Mouse (Mus musculus) intestine, embryonic 14.5 days (tissue): ENCODE measurements around the gene Adra2b. TPM values are rescaled to one million over a fixed set of nuclear protein-coding genes. Genes with fewer than 3 reads are reported as not detected.

Experiments used
- ATAC-seq: fragments of 200-750 bp; cut with Nextera tagmentation; replicated peaks from 2 replicates; pipeline ENCODE4 v1.8.0; 2017; ENCODE audit warnings: low read depth, moderate number of reproducible peaks, moderate TSS enrichment, moderate library complexity; ENCODE audit not compliant: low FRiP score, low TSS enrichment
- DNase-seq: peaks from one replicate; pipeline ENCODE4 v3.0.0-alpha.2; 2018; ENCODE audit warnings: low spot score
- H3K27ac ChIP-seq: fragments of 300-500 bp; sonication (generic); 2 replicates; pipeline ENCODE4 v1.5.1; 2014; ENCODE audit warnings: low read depth, mild to moderate bottlenecking, control low read depth
- H3K27me3 ChIP-seq: fragments of 300-500 bp; sonication (generic); replicated peaks from 2 replicates; pipeline ENCODE4 v1.6.1; 2014; ENCODE audit warnings: low read length, control low read depth; ENCODE audit not compliant: control insufficient read depth, insufficient read depth
- H3K36me3 ChIP-seq: fragments of 300-500 bp; sonication (generic); 2 replicates; pipeline ENCODE4 v1.6.1; 2014; ENCODE audit warnings: low read length, control low read depth; ENCODE audit not compliant: control insufficient read depth, insufficient read depth
- H3K4me1 ChIP-seq: fragments of 300-500 bp; sonication (generic); replicated peaks from 2 replicates; pipeline ENCODE4 v1.6.1; 2014; ENCODE audit warnings: low read length, control low read depth, mixed read lengths; ENCODE audit not compliant: control insufficient read depth, insufficient read depth
- H3K4me2 ChIP-seq: fragments of 300-500 bp; sonication (generic); 2 replicates; pipeline ENCODE4 v1.6.1; 2014; ENCODE audit warnings: low read length
- H3K4me3 ChIP-seq: fragments of 300-500 bp; sonication (generic); 2 replicates; pipeline ENCODE4 v1.5.1; 2014; ENCODE audit warnings: low read depth, low read length, control low read depth, mixed read lengths
- H3K9ac ChIP-seq: fragments of 300-500 bp; sonication (generic); 2 replicates; pipeline ENCODE4 v1.6.1; 2014; ENCODE audit warnings: mild to moderate bottlenecking, low read length
- H3K9me3 ChIP-seq: fragments of 300-500 bp; sonication (generic); 2 replicates; pipeline ENCODE4 v1.6.1; 2016; ENCODE audit warnings: low read length, control low read depth; ENCODE audit not compliant: control insufficient read depth
- WGBS: fragments of 180-500 bp; shearing (Covaris S2); extraction: QIAGEN DNeasy Blood & Tissue Kit; methylation state at CpG from one replicate; pipeline ENCODE4 v1.1.7; 2014; 5-methylcytosine and 5-hydroxymethylcytosine counted together
- polyA plus RNA-seq: library from polyadenylated mRNA; unstranded; fragments of >200 nt; fragmentation: Nextera tagmentation; extraction: Ambion mirVana; gene quantifications from 2 replicates; pipeline ENCODE4 v1.2.1, GENCODE M21; 2014

Gene Adra2b
- polyA plus RNA-seq, 1 experiment from 2014 or later = 0.85 TPM

GRCm38 (mm10) chr2:127323667-127324066 is 39.3 kb upstream of the Adra2b start:
- no peak overlapping the region for H3K4me2 ChIP-seq
- no peak overlapping the region for H3K9ac ChIP-seq
- no peaks in the 10 kb centered on the region for H3K9me3 ChIP-seq
- H3K27ac ChIP-seq = no peak overlapping the region
- H3K27me3 ChIP-seq = no peaks in the 10 kb centered on the region
- H3K4me1 ChIP-seq = no peaks in the 10 kb centered on the region
- no peak for DNase-seq
- H3K4me3 ChIP-seq = no peak overlapping the region
- WGBS = 78% methylated on average over 1 of the region's 1 CpGs
- no peaks in the 10 kb centered on the region for H3K36me3 ChIP-seq
- ATAC-seq = no peak

GRCm38 (mm10) chr2:127324456-127324855 is 38.6 kb upstream of the Adra2b start:
- no peak for ATAC-seq
- H3K9ac ChIP-seq = no peak overlapping the region
- no peak overlapping the region for H3K4me2 ChIP-seq
- H3K27ac ChIP-seq = no peak overlapping the region
- H3K36me3 ChIP-seq = no peaks in the 10 kb centered on the region
- 59% methylated on average over 7 of the region's 7 CpGs for WGBS
- H3K4me3 ChIP-seq = no peak overlapping the region
- H3K27me3 ChIP-seq = no peaks in the 10 kb centered on the region
- DNase-seq = no peak
- H3K4me1 ChIP-seq = no peaks in the 10 kb centered on the region
- H3K9me3 ChIP-seq = no peaks in the 10 kb centered on the region

- Histone ChIP-seq H3K9me3 (no peaks in the 10 kb centered on the region), H3K27ac (no peak overlapping the region), H3K27me3 (no peaks in the 10 kb centered on the region), H3K4me1 (no peaks in the 10 kb centered on the region), H3K4me2 (no peak overlapping the region), H3K9ac (0 out of 2 replicates have a peak overlapping the region, but pooled peaks have one; percentile 10), H3K4me3 (no peak overlapping the region), H3K36me3 (no peaks in the 10 kb centered on the region)
- no peak for ATAC-seq
- no peak for DNase-seq
- WGBS = 71% methylated on average over 12 of the region's 12 CpGs
These were observed 34.7 kb upstream of the Adra2b start for GRCm38 (mm10) chr2:127328090-127328851.

GRCm38 (mm10) chr2:127332807-127333570 is 30.0 kb upstream of the Adra2b start:
- Histone ChIP-seq H3K27ac (no peak overlapping the region), H3K4me1 (0 out of 2 replicates have a peak, but pooled peaks cover 6% of the 10 kb centered on the region), H3K4me3 (no peak overlapping the region), H3K9me3 (no peaks in the 10 kb centered on the region), H3K36me3 (no peaks in the 10 kb centered on the region), H3K4me2 (no peak overlapping the region), H3K27me3 (peaks cover 33% of the 10 kb centered on the region), H3K9ac (no peak overlapping the region)
- DNase-seq (no peak), ATAC-seq (no peak)
- WGBS = 79% methylated on average over 14 of the region's 14 CpGs

GRCm38 (mm10) chr2:127333945-127334603 is 28.9 kb upstream of the Adra2b start:
- Histone ChIP-seq H3K36me3 (no peaks in the 10 kb centered on the region), H3K9me3 (no peaks in the 10 kb centered on the region), H3K27ac (no peak overlapping the region), H3K4me1 (0 out of 2 replicates have a peak, but pooled peaks cover 6% of the 10 kb centered on the region), H3K27me3 (peaks cover 37% of the 10 kb centered on the region), H3K9ac (no peak overlapping the region), H3K4me2 (no peak overlapping the region), H3K4me3 (no peak overlapping the region)
- ATAC-seq = no peak
- 59% methylated on average over 5 of the region's 5 CpGs for WGBS
- no peak for DNase-seq

GRCm38 (mm10) chr2:127335078-127335541 is 27.9 kb upstream of the Adra2b start:
- WGBS = 48% methylated on average over 11 of the region's 11 CpGs
- H3K36me3 ChIP-seq = no peaks in the 10 kb centered on the region
- no peak overlapping the region for H3K4me2 ChIP-seq
- ATAC-seq (no peak), DNase-seq (no peak)
- 0 out of 2 replicates have a peak, but pooled peaks cover 6% of the 10 kb centered on the region for H3K4me1 ChIP-seq
- no peak overlapping the region for H3K9ac ChIP-seq
- no peak overlapping the region for H3K27ac ChIP-seq
- peaks cover 37% of the 10 kb centered on the region for H3K27me3 ChIP-seq
- H3K9me3 ChIP-seq = no peaks in the 10 kb centered on the region
- H3K4me3 ChIP-seq = no peak overlapping the region

GRCm38 (mm10) chr2:127335767-127336496 is 27.1 kb upstream of the Adra2b start, which contains the start of gene Dusp2:
Gene Dusp2, plus strand, starts transcription at chr2:127336159.
- Histone ChIP-seq H3K27ac (no peak within 1 kb of the TSS), H3K4me3 (peak within 1 kb of the TSS; percentile 43), H3K27me3 (peaks cover 37% of the 10 kb centered on the region), H3K36me3 (no peaks in the 10 kb centered on the region), H3K9me3 (no peaks in the 10 kb centered on the region), H3K4me2 (peak within 1 kb of the TSS; percentile 65), H3K4me1 (0 out of 2 replicates have a peak, but pooled peaks cover 6% of the 10 kb centered on the region), H3K9ac (peak within 1 kb of the TSS; percentile 50)
- peak; percentile 67 for ATAC-seq
- DNase-seq = peak; percentile 70
- WGBS = under 1% methylated on average over 76 of the region's 76 CpGs

GRCm38 (mm10) chr2:127336497-127336832 is 26.5 kb upstream of the Adra2b start:
- H3K36me3 ChIP-seq = no peaks in the 10 kb centered on the region
- DNase-seq = no peak
- no peaks in the 10 kb centered on the region for H3K9me3 ChIP-seq
- no peak; the same call in 1 of the 2 replicates for ATAC-seq
- H3K27me3 ChIP-seq = peaks cover 37% of the 10 kb centered on the region
- H3K9ac ChIP-seq = peak overlapping the region; percentile 50
- H3K27ac ChIP-seq = no peak overlapping the region
- H3K4me3 ChIP-seq = peak overlapping the region; percentile 43
- H3K4me2 ChIP-seq = peak overlapping the region; percentile 65
- 0 out of 2 replicates have a peak, but pooled peaks cover 6% of the 10 kb centered on the region for H3K4me1 ChIP-seq
- WGBS = 4% methylated on average over 33 of the region's 33 CpGs
